Mouse (Mus musculus) spleen, adult 2 months (tissue): ENCODE results near the gene Sipa1l1.

Experiments used
- CTCF ChIP-seq: fragments of 200-500 bp; IDR thresholded peaks from 2 replicates; pipeline ENCODE4 v1.5.1; 2011; ENCODE audit warnings: mild to moderate bottlenecking, inconsistent platforms; ENCODE audit not compliant: insufficient read depth, insufficient read length, insufficient replicate concordance; ENCODE audit errors: extremely low read depth
- POLR2A ChIP-seq: fragments of 200-500 bp; IDR thresholded peaks from 2 replicates; pipeline ENCODE4 v1.6.1; 2011; ENCODE audit warnings: low read depth, low read length, inconsistent platforms

- TF ChIP-seq CTCF, result no peak
- TF ChIP-seq POLR2A, result no peak
These were observed 200.5 kb downstream of the Sipa1l1 start for GRCm38 (mm10) chr12:82369402-82370160.
